Mouse (Mus musculus): ENCODE results near the gene Ncoa7. TPM values are rescaled to one million over a fixed set of nuclear protein-coding genes. Genes with fewer than 3 reads are reported as not detected.

Gene Ncoa7
- polyA plus RNA-seq, 1 experiment: 18.6 TPM

- no peaks in the 10 kb centered on the region for H3K27me3 ChIP-seq (replicated peaks; ENCODE audit: control insufficient read depth, insufficient read depth, low read length)
- WGBS: 60% methylated on average over 3 of the region's 3 CpGs
- peaks cover 21% of the 10 kb centered on the region; the same call in 1 of the 2 replicates for H3K4me1 ChIP-seq (ENCODE audit: control insufficient read depth, insufficient read depth, low read length)
- H3K27ac ChIP-seq (ENCODE audit: insufficient read depth, low read depth, low read length): peak overlapping the region; percentile 78
- H3K36me3 ChIP-seq (ENCODE audit: control insufficient read depth, insufficient read depth, low read length): no peaks in the 10 kb centered on the region; the same call in 1 of the 2 replicates
- no peak overlapping the region for H3K4me3 ChIP-seq (ENCODE audit: insufficient read depth, low read depth, low read length)
- peak; percentile 90 for DNase-seq
- TF ChIP-seq POLR2A (IDR thresholded peaks at IDR 0.05; ENCODE audit: low read depth, low read length) (no peak), CTCF (conservative IDR thresholded peaks at IDR 0.05; ENCODE audit: insufficient read depth, insufficient read length, low read depth, low read length) (no peak)
Observed at GRCm38 (mm10) chr10:30745238-30745974, 57.7 kb downstream of the Ncoa7 start.

- TF ChIP-seq CTCF (conservative IDR thresholded peaks at IDR 0.05; ENCODE audit: insufficient read depth, insufficient read length, low read depth, low read length): no peak
- no peak overlapping the region for H3K27ac ChIP-seq (ENCODE audit: insufficient read depth, low read depth, low read length)
- no peak for DNase-seq
- H3K36me3 ChIP-seq (ENCODE audit: control insufficient read depth, insufficient read depth, low read length): no peaks in the 10 kb centered on the region; the same call in 1 of the 2 replicates
- no peak overlapping the region for H3K4me3 ChIP-seq (ENCODE audit: insufficient read depth, low read depth, low read length)
- peaks cover 14% of the 10 kb centered on the region; the same call in 1 of the 2 replicates for H3K4me1 ChIP-seq (ENCODE audit: control insufficient read depth, insufficient read depth, low read length)
- H3K27me3 ChIP-seq (replicated peaks; ENCODE audit: control insufficient read depth, insufficient read depth, low read length): no peaks in the 10 kb centered on the region
Observed at GRCm38 (mm10) chr10:30743275-30743674, 59.9 kb downstream of the Ncoa7 start.

- no peaks in the 10 kb centered on the region for H3K36me3 ChIP-seq (ENCODE audit: control insufficient read depth, insufficient read depth, low read length)
- TF ChIP-seq POLR2A (IDR thresholded peaks at IDR 0.05; ENCODE audit: low read depth, low read length): no peak
- H3K27me3 ChIP-seq (replicated peaks; ENCODE audit: control insufficient read depth, insufficient read depth, low read length): no peaks in the 10 kb centered on the region
- peaks cover 7% of the 10 kb centered on the region; the same call in 1 of the 2 replicates for H3K4me1 ChIP-seq (ENCODE audit: control insufficient read depth, insufficient read depth, low read length)
- 77% methylated on average over 3 of the region's 3 CpGs for WGBS
- H3K4me3 ChIP-seq (ENCODE audit: insufficient read depth, low read depth, low read length): no peak overlapping the region
- no peak overlapping the region for H3K27ac ChIP-seq (ENCODE audit: insufficient read depth, low read depth, low read length)
- no peak for DNase-seq
Observed at GRCm38 (mm10) chr10:30738403-30738802, 64.7 kb downstream of the Ncoa7 start.

- no peak for DNase-seq
- 94% methylated on average over 2 of the region's 2 CpGs for WGBS
Observed at GRCm38 (mm10) chr10:30737323-30737722, 65.8 kb downstream of the Ncoa7 start.

GRCm38 (mm10) chr10:30733148-30733785 is 69.9 kb downstream of the Ncoa7 start:
- WGBS: 35% methylated on average over 2 of the region's 2 CpGs
- no peaks in the 10 kb centered on the region for H3K36me3 ChIP-seq (ENCODE audit: control insufficient read depth, insufficient read depth, low read length)
- H3K4me1 ChIP-seq (ENCODE audit: control insufficient read depth, insufficient read depth, low read length): peaks cover 14% of the 10 kb centered on the region; the same call in 1 of the 2 replicates
- no peaks in the 10 kb centered on the region for H3K27me3 ChIP-seq (replicated peaks; ENCODE audit: control insufficient read depth, insufficient read depth, low read length)
- peak overlapping the region; percentile 74 for H3K27ac ChIP-seq (ENCODE audit: insufficient read depth, low read depth, low read length)
- peak; percentile 56 for DNase-seq
- TF ChIP-seq CTCF (conservative IDR thresholded peaks at IDR 0.05; ENCODE audit: insufficient read depth, insufficient read length, low read depth, low read length) (no peak), POLR2A (IDR thresholded peaks at IDR 0.05; ENCODE audit: low read depth, low read length) (no peak)
- H3K4me3 ChIP-seq (ENCODE audit: insufficient read depth, low read depth, low read length): no peak overlapping the region

More at GRCm38 (mm10) chr10:30737323-30737722, 65.8 kb downstream of the Ncoa7 start:
- no peak for TF ChIP-seq CTCF (conservative IDR thresholded peaks at IDR 0.05; ENCODE audit: insufficient read depth, insufficient read length, low read depth, low read length)
- no peak for TF ChIP-seq POLR2A (IDR thresholded peaks at IDR 0.05; ENCODE audit: low read depth, low read length)
- H3K27ac ChIP-seq (ENCODE audit: insufficient read depth, low read depth, low read length): no peak overlapping the region
- no peaks in the 10 kb centered on the region for H3K27me3 ChIP-seq (replicated peaks; ENCODE audit: control insufficient read depth, insufficient read depth, low read length)
- H3K4me3 ChIP-seq (ENCODE audit: insufficient read depth, low read depth, low read length): no peak overlapping the region
- H3K36me3 ChIP-seq (ENCODE audit: control insufficient read depth, insufficient read depth, low read length): no peaks in the 10 kb centered on the region
- H3K4me1 ChIP-seq (ENCODE audit: control insufficient read depth, insufficient read depth, low read length): peaks cover 7% of the 10 kb centered on the region; the same call in 1 of the 2 replicates

GRCm38 (mm10) chr10:30731321-30731914 is 71.7 kb downstream of the Ncoa7 start:
- TF ChIP-seq POLR2A (IDR thresholded peaks at IDR 0.05; ENCODE audit: low read depth, low read length): no peak
- TF ChIP-seq CTCF (conservative IDR thresholded peaks at IDR 0.05; ENCODE audit: insufficient read depth, insufficient read length, low read depth, low read length): no peak
- WGBS: 61% methylated on average over 3 of the region's 3 CpGs

GRCm38 (mm10) chr10:30730791-30731190 is 72.3 kb downstream of the Ncoa7 start:
- no peak for DNase-seq
- WGBS: 82% methylated on average over 1 of the region's 1 CpGs
- peaks cover 17% of the 10 kb centered on the region; the same call in 1 of the 2 replicates for H3K4me1 ChIP-seq (ENCODE audit: control insufficient read depth, insufficient read depth, low read length)
- no peak overlapping the region for H3K27ac ChIP-seq (ENCODE audit: insufficient read depth, low read depth, low read length)
- H3K27me3 ChIP-seq (replicated peaks; ENCODE audit: control insufficient read depth, insufficient read depth, low read length): no peaks in the 10 kb centered on the region
- no peak overlapping the region for H3K4me3 ChIP-seq (ENCODE audit: insufficient read depth, low read depth, low read length)
- TF ChIP-seq CTCF (conservative IDR thresholded peaks at IDR 0.05; ENCODE audit: insufficient read depth, insufficient read length, low read depth, low read length): no peak
- TF ChIP-seq POLR2A (IDR thresholded peaks at IDR 0.05; ENCODE audit: low read depth, low read length): no peak
- H3K36me3 ChIP-seq (ENCODE audit: control insufficient read depth, insufficient read depth, low read length): no peaks in the 10 kb centered on the region

More at GRCm38 (mm10) chr10:30731321-30731914, 71.7 kb downstream of the Ncoa7 start:
- no peak overlapping the region for H3K27ac ChIP-seq (ENCODE audit: insufficient read depth, low read depth, low read length)
- H3K4me3 ChIP-seq (ENCODE audit: insufficient read depth, low read depth, low read length): no peak overlapping the region
- H3K4me1 ChIP-seq (ENCODE audit: control insufficient read depth, insufficient read depth, low read length): peaks cover 17% of the 10 kb centered on the region; the same call in 1 of the 2 replicates
- peak; percentile 54 for DNase-seq
- no peaks in the 10 kb centered on the region for H3K36me3 ChIP-seq (ENCODE audit: control insufficient read depth, insufficient read depth, low read length)
- no peaks in the 10 kb centered on the region for H3K27me3 ChIP-seq (replicated peaks; ENCODE audit: control insufficient read depth, insufficient read depth, low read length)
